Mouse (Mus musculus) heart, adult 2 months (tissue): Measurements from ENCODE around the gene Aes. TPM values are rescaled to one million over a fixed set of nuclear protein-coding genes. Genes with fewer than 3 reads are reported as not detected.

Experiments
- DNase-seq, 2 experiments: peaks; one replicate each; pipeline ENCODE4 v3.0.0; 2021
- H3K27ac ChIP-seq: fragments of 200-600 bp; 2 replicates; pipeline ENCODE4 v1.8.1; 2022
- H3K27me3 ChIP-seq: fragments of 200-500 bp; 2 replicates; pipeline ENCODE4 v1.6.1; 2012; ENCODE audit warnings: mild to moderate bottlenecking, low read length, inconsistent platforms, mixed read lengths; ENCODE audit not compliant: control insufficient read depth, insufficient read depth
- H3K36me3 ChIP-seq: fragments of 200-500 bp; 2 replicates; pipeline ENCODE4 v1.6.1; 2012; ENCODE audit warnings: low read length, inconsistent platforms; ENCODE audit not compliant: control insufficient read depth, insufficient read depth
- H3K4me1 ChIP-seq: fragments of 200-500 bp; 2 replicates; pipeline ENCODE4 v1.6.1; 2011; ENCODE audit warnings: low read length; ENCODE audit not compliant: control insufficient read depth, insufficient read depth
- H3K4me3 ChIP-seq: fragments of 200-600 bp; 2 replicates; pipeline ENCODE4 v1.8.1; 2022
- H3K79me2 ChIP-seq: fragments of 200-500 bp; replicated peaks from 2 replicates; pipeline ENCODE4 v1.6.1; 2012; ENCODE audit warnings: mild to moderate bottlenecking, inconsistent platforms, low read length, moderate library complexity, mixed read lengths; ENCODE audit not compliant: control insufficient read depth, insufficient read depth
- H3K9ac ChIP-seq: fragments of 200-500 bp; 2 replicates; pipeline ENCODE4 v1.6.1; 2012; ENCODE audit warnings: low read depth, mild to moderate bottlenecking, control low read depth, inconsistent platforms, low read length, mixed read lengths
- CTCF ChIP-seq: fragments of 200-600 bp; IDR thresholded peaks from 2 replicates; pipeline ENCODE4 v1.8.1; 2022; ENCODE audit warnings: antibody characterized with exemption, mild to moderate bottlenecking, moderate library complexity
- EP300 ChIP-seq: fragments of 200-500 bp; IDR thresholded peaks from 2 replicates; pipeline ENCODE4 v1.6.1; 2011; ENCODE audit warnings: low read depth, low read length, control low read depth; ENCODE audit not compliant: insufficient read depth
- POLR2A ChIP-seq: fragments of 200-500 bp; IDR thresholded peaks from 2 replicates; pipeline ENCODE4 v1.6.1; 2011; ENCODE audit warnings: mild to moderate bottlenecking, low read depth, low read length, control low read depth; ENCODE audit not compliant: insufficient read depth
- WGBS: fragments of 180-500 bp; shearing (Covaris S2); methylation state at CpG from one replicate; pipeline ENCODE4 v1.1.7; 2018; 5-methylcytosine and 5-hydroxymethylcytosine counted together
- intact Hi-C: fragments of 180-260 bp; cut with DNase I; formaldehyde crosslinking; loops from one replicate; pipeline ENCODE4 v1.15.1; 2025
- polyA plus RNA-seq: library from polyadenylated mRNA; depleted of rRNA; stranded (reverse); fragments of >200 nt; gene quantifications from 2 replicates; pipeline ENCODE4 v1.2.3, GENCODE M21; 2012
- total RNA-seq, 2 experiments: library from RNA; stranded (reverse); gene quantifications; 2 replicates each; pipeline ENCODE4 v1.2.3; 2021

The Aes gene
- total and polyA plus RNA-seq, 3 experiments: 982 to 3,063 (median 1,113) TPM

DNA sequence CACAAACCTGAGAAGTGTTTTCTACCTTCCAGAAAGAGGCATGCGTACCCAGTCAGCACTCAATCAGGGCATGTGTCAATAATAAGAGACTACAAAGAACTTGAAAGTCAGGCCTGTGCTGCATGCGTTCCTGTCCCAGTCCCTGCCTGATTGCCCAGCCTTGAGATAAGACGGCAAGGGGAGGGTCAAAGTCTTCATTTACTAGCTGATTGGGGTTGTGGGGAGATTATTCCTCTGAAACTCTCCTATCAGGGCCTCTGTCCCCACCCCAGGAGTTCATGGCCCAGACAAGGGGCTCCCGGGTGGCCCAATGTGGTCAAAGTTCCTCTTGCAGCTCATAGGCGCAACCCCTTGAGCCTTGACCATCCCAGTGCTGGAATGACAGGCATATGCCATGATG, 13.0 kb upstream of the Aes start:
- Histone ChIP-seq H3K79me2 (peaks cover 8% of the 10 kb centered on the region), H3K4me1 (peaks cover 21% of the 10 kb centered on the region), H3K27me3 (no peaks in the 10 kb centered on the region), H3K9ac (no peak overlapping the region), H3K36me3 (no peaks in the 10 kb centered on the region), H3K4me3 (no peak overlapping the region), H3K27ac (no peak overlapping the region)
- no peak for TF ChIP-seq POLR2A
- TF ChIP-seq EP300: no peak
- TF ChIP-seq CTCF: no peak
- WGBS: 88% methylated on average over 5 of the region's 5 CpGs
- intact Hi-C loops: no loop called here
- no peak for DNase-seq

DNA sequence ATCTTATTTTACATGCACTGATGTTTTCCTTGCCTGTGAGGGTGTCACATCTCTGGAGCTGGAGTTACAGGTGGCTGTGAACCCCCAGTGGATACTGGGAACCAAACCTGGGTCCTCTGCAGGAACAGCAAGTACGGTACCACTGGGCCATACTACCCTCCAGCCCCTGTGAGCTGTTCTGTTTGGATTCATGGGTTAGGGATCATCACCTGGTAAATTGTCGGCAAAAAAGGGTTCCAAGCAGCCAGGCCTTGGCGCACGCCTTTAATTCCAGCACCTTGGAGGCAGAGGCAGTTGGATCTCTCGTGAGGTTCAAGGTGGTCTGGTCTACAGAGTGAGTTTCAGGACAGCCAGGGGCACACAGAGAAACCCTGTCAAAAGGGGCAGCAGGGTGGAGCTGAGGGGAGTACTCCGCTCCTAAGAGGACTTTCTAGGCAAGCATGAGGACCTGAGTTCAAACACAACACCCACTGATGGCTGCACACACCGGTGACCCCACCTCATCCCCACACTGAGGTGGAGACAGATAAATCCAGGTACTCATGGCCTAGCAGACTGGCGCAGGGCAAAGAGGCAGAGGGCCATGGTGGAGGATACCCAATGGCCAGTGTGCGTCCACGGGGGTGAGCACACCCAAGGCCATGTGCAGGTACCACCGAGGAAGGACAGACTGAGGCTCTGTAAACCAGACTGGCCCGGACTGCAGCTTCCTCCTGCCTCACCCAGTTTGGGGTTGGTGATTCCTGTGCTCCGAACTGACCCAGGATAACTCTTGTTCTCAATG, 12.3 kb upstream of the Aes start:
- no peaks in the 10 kb centered on the region for H3K27me3 ChIP-seq
- 96% methylated on average over 13 of the region's 13 CpGs for WGBS
- H3K9ac ChIP-seq: no peak overlapping the region
- H3K27ac ChIP-seq: no peak overlapping the region
- intact Hi-C loops: no loop called here
- peaks cover 19% of the 10 kb centered on the region for H3K4me1 ChIP-seq
- no peaks in the 10 kb centered on the region for H3K36me3 ChIP-seq
- H3K79me2 ChIP-seq: peaks cover 8% of the 10 kb centered on the region
- TF ChIP-seq POLR2A (no peak), CTCF (no peak), EP300 (no peak)
- DNase-seq: no peak
- H3K4me3 ChIP-seq: no peak overlapping the region

DNA sequence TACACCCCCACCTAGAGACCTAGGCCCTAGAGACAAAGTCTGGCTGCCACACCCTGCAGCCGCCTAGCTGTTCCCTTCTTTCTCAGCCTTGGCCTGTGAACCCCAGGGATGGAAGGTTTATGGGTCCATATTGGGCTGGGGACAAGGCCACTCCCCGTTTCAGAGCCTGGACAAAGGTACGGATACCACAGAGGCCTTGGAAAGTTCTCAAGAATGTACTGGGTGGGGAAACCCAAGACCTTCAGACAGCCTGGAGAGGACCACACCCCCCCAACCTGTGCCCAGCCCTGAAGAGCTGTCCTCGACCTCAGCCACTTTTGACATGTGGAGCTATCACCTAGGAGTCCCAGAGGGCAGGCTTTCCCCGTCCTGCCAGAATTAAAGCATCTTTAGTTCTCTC, 10.3 kb upstream of the Aes start:
- no peak for DNase-seq
- no peaks in the 10 kb centered on the region for H3K36me3 ChIP-seq
- H3K4me1 ChIP-seq: peaks cover 4% of the 10 kb centered on the region
- peaks cover 5% of the 10 kb centered on the region for H3K79me2 ChIP-seq
- TF ChIP-seq EP300 (no peak), CTCF (no peak), POLR2A (no peak)
- no peak overlapping the region for H3K9ac ChIP-seq
- H3K4me3 ChIP-seq: no peak overlapping the region
- 72% methylated on average over 5 of the region's 5 CpGs for WGBS
- intact Hi-C loops: no loop called here
- no peak overlapping the region for H3K27ac ChIP-seq
- H3K27me3 ChIP-seq: no peaks in the 10 kb centered on the region

DNA sequence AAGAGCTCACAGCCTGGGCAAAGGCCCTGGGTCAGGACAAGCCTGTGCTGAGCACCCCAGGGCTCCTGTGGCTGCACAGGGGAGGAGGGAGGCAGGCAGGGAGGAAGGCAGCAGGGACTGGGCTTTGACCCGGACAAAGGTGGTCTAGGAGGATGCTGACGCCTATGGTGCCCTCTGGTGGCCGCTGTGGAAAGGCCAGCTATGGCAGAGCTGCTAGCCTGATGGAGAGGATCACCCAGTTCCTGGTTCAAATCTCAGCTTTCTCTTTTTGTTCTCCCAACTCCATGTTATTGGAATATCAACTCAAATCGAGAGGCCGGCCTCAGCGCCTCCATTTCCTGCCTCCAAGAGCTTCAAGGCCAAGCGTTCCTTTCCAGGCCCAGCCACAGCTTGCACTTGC, 9.0 kb upstream of the Aes start:
- Histone ChIP-seq H3K4me3 (no peak overlapping the region), H3K9ac (no peak overlapping the region), H3K79me2 (no peaks in the 10 kb centered on the region), H3K4me1 (peaks cover 4% of the 10 kb centered on the region), H3K27ac (no peak overlapping the region), H3K27me3 (no peaks in the 10 kb centered on the region), H3K36me3 (no peaks in the 10 kb centered on the region)
- WGBS: 8% methylated on average over 7 of the region's 7 CpGs
- TF ChIP-seq EP300: no peak
- peak; percentile 87 for TF ChIP-seq CTCF
- intact Hi-C loops: loop anchor here (2.0 to 5.0 kb wide), 4 partner anchors 23 to 55 kb away; no protein-coding TSS in a partner anchor
- peak; percentile 63 to 78 for DNase-seq

DNA sequence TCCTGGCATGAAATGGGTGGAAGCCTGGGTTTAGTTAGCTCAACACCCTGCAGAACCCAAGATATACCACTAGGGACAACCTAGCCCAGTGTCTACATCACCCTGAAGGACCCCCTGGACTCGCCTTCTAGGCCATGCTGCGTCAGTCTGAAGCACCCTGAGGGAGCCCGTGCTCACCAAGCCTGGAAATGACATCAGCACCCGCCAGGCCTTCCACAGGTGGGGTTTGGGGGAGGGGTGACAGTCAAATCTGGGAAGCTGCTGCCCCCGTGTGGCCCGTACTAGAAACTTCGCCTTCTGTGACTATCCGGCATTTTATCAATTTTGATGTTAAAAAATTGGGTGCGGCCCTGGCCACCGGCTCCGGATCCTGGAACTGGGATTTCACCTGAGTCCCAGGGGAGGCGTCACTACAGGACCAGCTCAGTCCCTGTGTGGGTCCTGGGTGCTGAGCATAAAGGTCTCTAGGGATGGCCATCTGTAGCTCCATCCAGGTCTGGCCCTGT, 7.6 kb upstream of the Aes start:
- peaks cover 4% of the 10 kb centered on the region for H3K4me1 ChIP-seq
- no peaks in the 10 kb centered on the region for H3K27me3 ChIP-seq
- under 1% methylated on average over 12 of the region's 12 CpGs for WGBS
- H3K9ac ChIP-seq: no peak overlapping the region
- H3K27ac ChIP-seq: peak overlapping the region; percentile 55
- DNase-seq: peak; percentile 82 to 88
- H3K4me3 ChIP-seq: no peak overlapping the region
- no peaks in the 10 kb centered on the region for H3K79me2 ChIP-seq
- no peaks in the 10 kb centered on the region for H3K36me3 ChIP-seq
- TF ChIP-seq CTCF (peak; percentile 85), POLR2A (0 out of 2 replicates have a peak, but pooled peaks have one; percentile 39), EP300 (peak; percentile 95)
- intact Hi-C loops: loop anchor here (2.0 to 5.0 kb wide), 4 partner anchors 25 to 53 kb away; no protein-coding TSS in a partner anchor

DNA sequence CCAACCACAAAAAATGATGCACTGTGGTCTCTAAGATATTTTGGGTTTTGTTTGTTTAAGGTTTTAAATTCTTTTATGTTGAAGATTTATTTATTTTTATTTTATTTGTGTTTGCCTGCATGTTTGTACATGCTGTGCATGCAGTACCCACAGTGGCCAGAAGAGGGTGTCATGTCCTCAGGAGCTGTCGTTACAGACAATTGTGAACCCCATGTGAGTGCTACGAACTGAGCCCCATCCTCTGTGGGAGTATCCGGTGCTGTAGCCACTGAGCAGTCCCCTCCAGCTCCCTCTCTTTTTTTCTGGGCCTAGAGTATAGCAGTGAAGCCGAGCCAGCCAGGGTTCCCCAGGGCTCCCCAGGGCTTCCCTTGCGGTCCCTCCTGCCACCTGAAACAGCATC, 6.1 kb upstream of the Aes start:
- TF ChIP-seq CTCF (peak; percentile 65), POLR2A (no peak), EP300 (no peak)
- Histone ChIP-seq H3K36me3 (no peaks in the 10 kb centered on the region), H3K79me2 (no peaks in the 10 kb centered on the region), H3K27ac (no peak overlapping the region), H3K4me1 (peaks cover 4% of the 10 kb centered on the region), H3K27me3 (no peaks in the 10 kb centered on the region), H3K4me3 (no peak overlapping the region), H3K9ac (no peak overlapping the region)
- WGBS: 86% methylated on average over 5 of the region's 5 CpGs
- DNase-seq: no peak
- intact Hi-C loops: loop anchor here (5.0 kb wide), 1 partner anchor 36 kb away; no protein-coding TSS in a partner anchor
